Mouse (Mus musculus) left cerebral cortex, adult 11 months (tissue): ENCODE data around the gene Zfp609.
A peak's percentile ranks its signal among the peaks of the same experiment; 100 is the strongest.

Experiments used
- DNase-seq: peaks from one replicate; pipeline ENCODE4 v3.0.0; 2022; ENCODE audit warnings: low spot score

Gene Zfp609

GRCm38 (mm10) chr9:65827344-65828015, at the start of gene Zfp609:
Gene Zfp609, minus strand, starts transcription at chr9:65827564.
- peak; percentile 87 for DNase-seq

DNA sequence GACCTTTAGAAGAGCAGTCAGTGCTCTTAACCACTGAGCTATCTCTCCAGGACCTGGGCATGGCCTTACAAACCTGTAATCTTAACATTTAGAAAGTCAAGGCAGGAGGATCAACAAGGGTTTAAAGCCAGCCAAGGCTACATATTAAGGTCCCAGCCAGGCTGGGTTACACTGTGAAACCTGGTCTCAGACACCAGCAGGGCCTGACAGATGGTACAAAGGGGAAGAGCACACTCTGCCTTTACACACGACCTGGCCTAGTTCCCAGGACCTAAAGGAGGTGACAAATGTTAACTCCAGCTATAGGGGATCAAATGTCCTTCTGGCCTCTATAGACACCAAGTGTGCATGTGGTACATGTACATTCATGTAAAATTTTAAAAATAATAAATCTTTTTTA, 32.3 kb upstream of the Zfp609 start:
- no peak for DNase-seq

- no peak for DNase-seq
These were observed 22.8 kb upstream of the Zfp609 start for GRCm38 (mm10) chr9:65850203-65850602.

GRCm38 (mm10) chr9:65848154-65848553, 20.8 kb upstream of the Zfp609 start:
- no peak for DNase-seq

DNA sequence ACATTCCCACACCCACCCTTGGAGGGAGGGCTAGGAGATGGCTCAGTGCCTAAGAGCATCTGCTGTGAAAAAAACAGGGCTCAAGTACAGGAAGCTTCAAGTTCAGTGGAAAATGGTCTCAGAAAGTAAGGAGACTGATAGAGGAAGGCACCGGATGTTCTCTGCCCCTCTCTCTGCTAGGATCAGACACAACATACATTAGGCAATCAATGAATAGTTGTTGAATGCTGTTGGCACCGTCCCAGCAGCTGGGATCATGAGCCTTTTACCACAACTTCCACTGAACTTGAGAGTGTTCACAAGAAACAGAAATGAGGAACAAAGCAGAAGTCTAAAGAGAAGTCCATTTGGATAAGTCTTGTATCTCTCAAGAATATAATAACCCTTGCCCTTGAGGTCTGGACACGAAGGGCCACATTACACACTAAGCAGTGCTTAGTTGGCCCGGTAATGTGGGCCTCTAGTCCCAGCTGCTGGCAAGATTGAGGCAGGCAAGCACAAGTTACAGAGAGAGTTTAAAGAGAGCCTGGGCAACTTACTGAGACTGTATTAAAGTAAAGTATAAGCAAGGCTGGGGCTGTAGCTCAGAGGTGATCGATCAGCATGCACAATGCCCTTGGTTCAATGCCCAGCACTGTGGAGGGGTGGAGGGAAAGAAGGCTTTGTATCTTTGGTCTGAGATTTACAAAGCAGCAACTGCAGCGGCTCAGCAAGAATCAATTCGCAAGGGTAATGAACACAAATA, 17.2 kb upstream of the Zfp609 start:
- no peak for DNase-seq

DNA sequence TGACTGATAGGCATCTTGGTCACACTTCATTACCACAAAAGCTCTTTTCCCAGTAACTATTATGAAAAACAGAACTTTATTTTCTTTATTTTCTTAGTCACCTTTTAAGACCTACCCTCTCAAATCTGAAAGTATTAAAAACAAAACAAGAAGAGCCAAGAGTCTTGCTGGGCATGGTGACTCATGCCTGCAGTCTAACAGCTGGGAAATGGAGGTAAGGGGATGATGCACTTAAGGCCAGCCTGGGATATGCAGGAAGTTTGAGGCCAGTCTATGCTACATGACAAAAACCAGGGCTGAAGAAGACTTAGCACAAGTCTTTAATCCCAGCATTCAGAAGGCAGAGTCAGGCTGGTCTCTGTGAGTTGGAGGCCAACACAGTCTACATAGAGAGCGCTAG, 12.5 kb upstream of the Zfp609 start:
- no peak for DNase-seq

DNA sequence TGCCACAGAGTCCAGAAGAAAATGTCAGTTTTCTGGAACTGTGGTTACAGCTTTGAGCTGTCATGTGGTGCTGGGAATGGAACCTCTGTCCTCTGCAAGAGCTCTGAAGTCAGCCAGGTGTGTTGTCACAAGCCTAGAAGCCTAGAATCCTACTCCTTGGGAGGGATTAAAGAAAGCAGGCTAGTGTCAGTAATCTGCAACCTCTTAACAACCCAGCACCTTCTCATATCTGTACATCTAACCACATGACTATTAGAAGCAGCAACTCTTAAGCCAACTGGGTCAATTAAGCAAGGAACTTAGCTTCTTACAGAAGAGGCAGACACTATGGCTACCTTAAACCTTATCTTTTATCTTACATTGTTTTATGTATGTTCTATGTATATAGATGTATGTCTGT, 9.6 kb upstream of the Zfp609 start:
- DNase-seq: no peak

DNA sequence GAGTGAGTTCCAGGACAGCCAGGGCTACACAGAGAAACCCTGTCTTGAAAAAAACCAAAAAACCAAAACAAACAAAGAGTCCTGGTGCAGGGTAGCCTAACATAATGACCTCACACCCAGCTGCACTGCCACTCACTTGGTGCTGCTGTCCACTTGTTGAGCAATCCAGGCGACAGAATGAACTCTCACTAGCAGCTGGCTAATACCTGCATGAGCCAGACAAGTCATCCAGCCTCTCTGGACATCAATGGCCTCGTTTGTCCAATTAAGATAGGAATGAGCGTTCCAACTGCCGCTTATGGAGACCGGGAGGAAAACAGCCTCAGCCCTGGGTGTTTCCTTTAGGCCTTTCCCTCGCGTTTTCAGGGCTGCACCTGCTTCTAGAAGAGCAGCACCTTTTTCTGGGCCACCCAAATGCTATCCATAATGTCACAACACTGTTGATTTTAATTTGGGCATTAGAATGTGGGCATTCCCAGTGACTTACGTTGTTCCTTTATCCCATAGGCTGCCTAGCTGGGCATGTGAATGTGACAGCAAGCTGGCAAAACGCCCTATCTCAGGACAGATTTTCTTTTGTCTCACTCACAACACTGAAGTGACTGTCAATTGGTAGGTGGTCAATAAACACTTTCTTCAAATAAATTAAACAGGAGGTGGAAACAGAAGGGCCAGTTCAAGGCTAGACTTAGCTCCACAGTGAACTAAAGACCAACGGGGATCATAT, 7.4 kb upstream of the Zfp609 start:
- DNase-seq: no peak

DNA sequence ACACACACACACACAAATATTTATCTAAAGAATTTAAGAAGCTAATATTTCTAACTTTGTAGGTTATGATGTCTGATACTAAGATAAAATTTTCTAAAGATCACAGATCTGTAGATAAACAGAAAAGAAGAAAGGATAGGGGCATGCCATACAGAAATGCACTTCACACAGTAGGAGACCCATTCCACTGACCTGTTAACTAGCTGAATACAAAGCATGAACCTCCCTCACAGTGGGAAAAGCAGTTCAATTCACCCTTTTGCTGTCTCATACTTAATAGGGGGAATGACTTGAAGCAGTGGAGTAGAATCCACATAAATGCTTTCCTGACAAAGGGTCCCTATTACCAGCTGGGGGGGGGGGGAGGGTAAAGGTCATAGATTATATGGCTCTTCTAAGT, 6.3 kb upstream of the Zfp609 start:
- DNase-seq: no peak

DNA sequence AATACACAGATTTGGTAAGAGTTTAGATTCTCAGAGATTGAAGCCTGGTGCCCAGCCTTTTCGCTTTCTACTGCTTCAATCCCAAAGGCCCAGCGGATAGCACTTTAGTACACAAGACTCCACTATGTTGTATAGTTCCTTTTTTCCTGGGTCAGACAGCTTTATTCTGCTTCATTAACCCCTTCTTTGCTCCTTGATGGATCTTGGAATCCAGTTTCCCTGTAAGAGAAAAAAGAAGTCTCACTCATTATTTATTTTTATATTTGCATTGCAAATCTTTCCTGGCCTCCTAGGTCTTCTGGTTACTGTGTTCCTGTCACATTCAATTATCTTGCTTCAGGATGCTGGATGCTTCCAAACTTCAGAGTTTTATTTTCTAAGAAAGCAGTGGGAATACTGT, 5.9 kb upstream of the Zfp609 start:
- no peak for DNase-seq

GRCm38 (mm10) chr9:65832041-65832440, 4.7 kb upstream of the Zfp609 start:
- DNase-seq: no peak

GRCm38 (mm10) chr9:65831164-65831563, 3.8 kb upstream of the Zfp609 start:
- no peak for DNase-seq

GRCm38 (mm10) chr9:65830255-65830654, 2.9 kb upstream of the Zfp609 start:
- no peak for DNase-seq

- DNase-seq: no peak
These were observed 2.0 kb upstream of the Zfp609 start for GRCm38 (mm10) chr9:65829410-65829809.

DNA sequence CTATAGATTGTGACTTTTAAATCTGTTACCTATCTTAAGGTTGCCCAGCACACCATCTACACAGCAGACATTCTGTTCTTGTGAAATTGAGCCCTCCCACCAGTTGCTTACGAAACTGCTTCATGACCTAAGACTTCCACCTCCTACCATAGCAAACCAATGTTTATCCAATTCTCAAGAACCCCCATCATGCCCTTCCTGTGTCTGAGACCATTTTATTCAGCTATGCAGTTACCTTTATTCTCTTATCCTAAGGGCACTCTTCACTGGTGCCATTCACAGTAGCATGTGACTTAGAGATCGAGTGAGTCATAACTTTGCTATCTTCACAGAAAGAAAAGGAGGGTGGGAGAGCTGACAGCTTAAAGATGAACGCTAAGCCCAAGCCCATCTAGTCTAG, 1.1 kb upstream of the Zfp609 start:
- DNase-seq: no peak

- no peak for DNase-seq
These were observed 646 bp upstream of the Zfp609 start for GRCm38 (mm10) chr9:65828016-65828403.

- no peak for DNase-seq
These were observed 598 bp downstream of the Zfp609 start for GRCm38 (mm10) chr9:65826588-65827343.

- no peak for DNase-seq
These were observed 1.2 kb downstream of the Zfp609 start for GRCm38 (mm10) chr9:65826226-65826587.

GRCm38 (mm10) chr9:65823716-65824462, 3.5 kb downstream of the Zfp609 start:
- no peak for DNase-seq

- no peak for DNase-seq
These were observed 5.4 kb downstream of the Zfp609 start for GRCm38 (mm10) chr9:65822011-65822410.

DNA sequence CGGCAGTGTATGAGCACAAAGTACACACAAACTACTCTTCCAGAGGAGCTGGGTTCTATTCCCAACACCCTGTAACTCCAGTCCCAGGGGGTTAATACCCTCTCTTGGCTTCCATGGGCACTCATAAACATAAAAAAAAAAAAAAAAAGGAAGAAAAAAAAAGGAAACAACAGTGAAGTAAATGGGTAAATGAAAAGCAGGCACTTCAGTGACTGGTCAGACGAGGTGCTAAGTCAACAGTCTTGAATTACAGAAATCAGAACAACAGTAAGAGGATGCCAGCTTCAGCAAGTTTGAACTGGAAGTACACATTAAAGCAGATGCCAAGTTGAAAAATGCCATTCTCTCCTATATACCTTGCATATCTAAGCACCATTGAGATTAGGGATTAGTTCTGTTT, 7.1 kb downstream of the Zfp609 start:
- DNase-seq: no peak

- no peak for DNase-seq
These were observed 9.0 kb downstream of the Zfp609 start for GRCm38 (mm10) chr9:65818402-65818801.
